Mouse (Mus musculus): Measurements from ENCODE around the gene Nhlrc1.

GRCm38 (mm10) chr13:47001590-47001989, 13.1 kb downstream of the Nhlrc1 start:
- TF ChIP-seq POLR2A (IDR thresholded peaks at IDR 0.05; ENCODE audit: low read depth, low read length) (no peak), CTCF (IDR thresholded peaks at IDR 0.05; ENCODE audit: borderline replicate concordance, insufficient read depth, low read length) (no peak)
